27 mouse cellular contexts compared by ENCODE assay signal in genomic region chr11:103646301-103646700, GRCm38 (mm10). TPM values are rescaled to one million over a fixed set of nuclear protein-coding genes. Genes with fewer than 3 reads are reported as not detected.
"Had no signal": no experiment of that assay in that cellular context is flagged by ENCODE, and none has a peak within 500 bp of the region (broad histone marks: within the 10 kb centered on the region; RNA-seq: fewer than 3 reads in every experiment).

No protein-coding gene starts in this region.

- H3K4me3 ChIP-seq: lung, embryonic 15.5 days; megakaryocyte, embryonic 14.5 days; midbrain, embryonic 12.5 days; midbrain, embryonic 15.5 days; myocyte; neural tube, embryonic 13.5 days; stomach, embryonic 15.5 days had no signal

- ATAC-seq: intestine, embryonic 16.5 days; midbrain, embryonic 15.5 days had no signal

- H3K27ac ChIP-seq: kidney, postnatal 0 days; liver, embryonic 14.5 days; lung, embryonic 15.5 days; midbrain, embryonic 12.5 days; midbrain, embryonic 15.5 days; neural tube, embryonic 13.5 days; stomach, embryonic 15.5 days had no signal

- H3K9me3 ChIP-seq: lung, embryonic 15.5 days; midbrain, embryonic 12.5 days; midbrain, embryonic 15.5 days; neural tube, embryonic 13.5 days; stomach, embryonic 15.5 days had no signal

- H3K36me3 ChIP-seq: lung, embryonic 15.5 days; midbrain, embryonic 12.5 days; midbrain, embryonic 15.5 days; neural tube, embryonic 13.5 days; stomach, embryonic 15.5 days had no signal

- DNase-seq: kidney, adult 18-20 months; kidney, postnatal 36 days; lung, postnatal 10 days; retina, postnatal 1 day; right cerebral cortex, postnatal 25 days; spleen, adult 18-20 months; thymus, postnatal 25 days had no signal

RNA-seq across cellular contexts. Expression of gene Rprml, which starts 3.1 kb away (rescaled TPM):
- total RNA-seq: monocyte, adult 5-6 weeks; neutrophil, adult 5-6 weeks had no signal
- polyA plus RNA-seq: kidney, embryonic 14.5 days; limb, embryonic 11.5 days; liver, embryonic 11.5 days; liver, embryonic 14.5 days; lung, embryonic 15.5 days; midbrain, embryonic 12.5 days; neural tube, embryonic 13.5 days; stomach, embryonic 15.5 days; thymus, postnatal 0 days had no signal

RNA-seq across cellular contexts. Expression of gene Lyzl6, which starts 7.6 kb away (rescaled TPM):
- total RNA-seq: layer of hippocampus, adult 18-20 months; layer of hippocampus, postnatal 14 days; left cerebral cortex, postnatal 25 days; monocyte, adult 5-6 weeks; neutrophil, adult 5-6 weeks had no signal
- polyA plus RNA-seq: intestine, embryonic 16.5 days; kidney, embryonic 14.5 days; kidney, postnatal 0 days; limb, embryonic 11.5 days; limb, embryonic 14.5 days; liver, embryonic 11.5 days; liver, embryonic 14.5 days; lung, embryonic 15.5 days; midbrain, embryonic 12.5 days; midbrain, embryonic 15.5 days; myocyte; neural tube, embryonic 13.5 days; stomach, embryonic 15.5 days; thymus, postnatal 0 days had no signal

RNA-seq across cellular contexts. Expression of gene Gm884, which starts 25.4 kb away (rescaled TPM):
- total RNA-seq: layer of hippocampus, adult 18-20 months; layer of hippocampus, postnatal 14 days; left cerebral cortex, postnatal 25 days; neutrophil, adult 5-6 weeks had no signal
- polyA plus RNA-seq: intestine, embryonic 16.5 days; kidney, embryonic 14.5 days; kidney, postnatal 0 days; limb, embryonic 11.5 days; limb, embryonic 14.5 days; liver, embryonic 11.5 days; liver, embryonic 14.5 days; lung, embryonic 15.5 days; midbrain, embryonic 12.5 days; midbrain, embryonic 15.5 days; myocyte; neural tube, embryonic 13.5 days; stomach, embryonic 15.5 days; thymus, postnatal 0 days had no signal
